Mouse (Mus musculus) hindbrain, postnatal 0 days (tissue): ENCODE measurements around the gene Gm4952. TPM values are rescaled to one million over a fixed set of nuclear protein-coding genes. Genes with fewer than 3 reads are reported as not detected.
"Not testable (repeated sequence)": the region's sequence is repeated elsewhere in the genome, so short reads cannot be mapped to it uniquely, and the experiment has no call there.

Experiments
- ATAC-seq: fragments of 200-750 bp; cut with Nextera tagmentation; 2 replicates; pipeline ENCODE4 v1.8.0; 2017; ENCODE audit warnings: mild to moderate bottlenecking, moderate TSS enrichment, moderate library complexity
- DNase-seq: peaks from one replicate; pipeline ENCODE4 v3.0.0-alpha.2; 2015; ENCODE audit warnings: low spot score
- H3K27ac ChIP-seq: fragments of 300-500 bp; sonication (generic); 2 replicates; pipeline ENCODE4 v1.5.1; 2014; ENCODE audit warnings: mild to moderate bottlenecking
- H3K27me3 ChIP-seq: fragments of 300-500 bp; sonication (generic); 2 replicates; pipeline ENCODE4 v1.6.1; 2014; ENCODE audit warnings: low read length, mixed read lengths; ENCODE audit not compliant: insufficient read depth
- H3K36me3 ChIP-seq: fragments of 300-500 bp; sonication (generic); 2 replicates; pipeline ENCODE4 v1.6.1; 2014; ENCODE audit warnings: low read length, mixed read lengths; ENCODE audit not compliant: insufficient read depth
- H3K4me1 ChIP-seq: fragments of 300-500 bp; sonication (generic); 2 replicates; pipeline ENCODE4 v1.6.1; 2014; ENCODE audit warnings: antibody characterized with exemption, low read length, mixed read lengths; ENCODE audit not compliant: insufficient read depth
- H3K4me2 ChIP-seq: fragments of 300-500 bp; sonication (generic); 2 replicates; pipeline ENCODE4 v1.6.1; 2014; ENCODE audit warnings: low read depth, mild to moderate bottlenecking, low read length, moderate library complexity, mixed read lengths
- H3K4me3 ChIP-seq: fragments of 300-500 bp; sonication (generic); 2 replicates; pipeline ENCODE4 v1.5.1; 2014; ENCODE audit warnings: low read length
- H3K9ac ChIP-seq: fragments of 300-500 bp; sonication (generic); replicated peaks from 2 replicates; pipeline ENCODE4 v1.6.1; 2014; ENCODE audit warnings: mild to moderate bottlenecking, low read length, moderate library complexity, mixed read lengths
- H3K9me3 ChIP-seq: fragments of 300-500 bp; sonication (generic); 2 replicates; pipeline ENCODE4 v1.6.1; 2016; ENCODE audit warnings: low read length, mixed read lengths
- CTCF ChIP-seq: IDR thresholded peaks from 2 replicates; pipeline ENCODE4 v1.5.1; 2016; ENCODE audit warnings: antibody characterized with exemption, control low read depth, low read depth
- WGBS: fragments of 180-500 bp; shearing (Covaris S2); extraction: QIAGEN DNeasy Blood & Tissue Kit; methylation state at CpG from one replicate; pipeline ENCODE4 v1.1.7; 2014; 5-methylcytosine and 5-hydroxymethylcytosine counted together
- polyA plus RNA-seq: library from polyadenylated mRNA; unstranded; fragments of >200 nt; fragmentation: Nextera tagmentation; extraction: Ambion mirVana; gene quantifications from 2 replicates; pipeline ENCODE4 v1.2.1, GENCODE M21; 2015
- total RNA-seq: library from RNA; depleted of rRNA; stranded (reverse); fragments of >200 nt; gene quantifications from 2 replicates; pipeline ENCODE4 v1.2.3, GENCODE M21; 2014

Gm4952 gene
- total and polyA plus RNA-seq, 2 experiments from 2014 or later: 0.43 TPM; not detected in 1

- H3K36me3 ChIP-seq: no peaks in the 10 kb centered on the region
- H3K4me1 ChIP-seq: no peaks in the 10 kb centered on the region
- WGBS: 79% methylated on average over 3 of the region's 3 CpGs
- no peak overlapping the region for H3K27ac ChIP-seq
- ATAC-seq: no peak
- no peak overlapping the region for H3K9ac ChIP-seq
- H3K9me3 ChIP-seq: no peaks in the 10 kb centered on the region
- H3K4me3 ChIP-seq: no peak overlapping the region
- DNase-seq: no peak
- no peak for TF ChIP-seq CTCF
- H3K27me3 ChIP-seq: no peaks in the 10 kb centered on the region
- no peak overlapping the region for H3K4me2 ChIP-seq
Measured at GRCm38 (mm10) chr19:12636863-12637262, 37.1 kb downstream of the Gm4952 start.

- TF ChIP-seq CTCF: no peak
- no peaks in the 10 kb centered on the region for H3K4me1 ChIP-seq
- H3K9me3 ChIP-seq: no peaks in the 10 kb centered on the region
- H3K4me3 ChIP-seq: no peak overlapping the region
- no peaks in the 10 kb centered on the region for H3K36me3 ChIP-seq
- H3K27me3 ChIP-seq: no peaks in the 10 kb centered on the region
- H3K9ac ChIP-seq: no peak overlapping the region
- no peak for ATAC-seq
- H3K4me2 ChIP-seq: no peak overlapping the region
- 67% methylated on average over 1 of the region's 1 CpGs for WGBS
- no peak overlapping the region for H3K27ac ChIP-seq
- no peak for DNase-seq
Measured at GRCm38 (mm10) chr19:12638049-12638448, 38.3 kb downstream of the Gm4952 start.

GRCm38 (mm10) chr19:12649511-12649910, 49.7 kb downstream of the Gm4952 start:
- Histone ChIP-seq H3K4me1 (no peaks in the 10 kb centered on the region), H3K9ac (no peak overlapping the region), H3K36me3 (no peaks in the 10 kb centered on the region), H3K27me3 (no peaks in the 10 kb centered on the region), H3K9me3 (no peaks in the 10 kb centered on the region), H3K4me3 (no peak overlapping the region), H3K27ac (no peak overlapping the region), H3K4me2 (no peak overlapping the region)
- ATAC-seq: no peak
- no peak for TF ChIP-seq CTCF
- DNase-seq: no peak

- no peaks in the 10 kb centered on the region for H3K27me3 ChIP-seq
- WGBS: 74% methylated on average over 1 of the region's 1 CpGs
- no peaks in the 10 kb centered on the region for H3K36me3 ChIP-seq
- no peak overlapping the region for H3K4me3 ChIP-seq
- no peaks in the 10 kb centered on the region for H3K4me1 ChIP-seq
- TF ChIP-seq CTCF: no peak
- H3K4me2 ChIP-seq: no peak overlapping the region
- no peak overlapping the region for H3K9ac ChIP-seq
- no peaks in the 10 kb centered on the region for H3K9me3 ChIP-seq
- H3K27ac ChIP-seq: no peak overlapping the region
- DNase-seq (no peak), ATAC-seq (no peak)
Measured at GRCm38 (mm10) chr19:12666156-12666555, 66.4 kb downstream of the Gm4952 start.

- H3K9ac ChIP-seq, H3K36me3 ChIP-seq, H3K4me2 ChIP-seq, H3K27me3 ChIP-seq, H3K27ac ChIP-seq, ATAC-seq, H3K4me3 ChIP-seq, H3K9me3 ChIP-seq, DNase-seq, H3K4me1 ChIP-seq: not testable (repeated sequence)
- 96% methylated on average over 3 of the region's 3 CpGs for WGBS
Measured at GRCm38 (mm10) chr19:12668601-12669000, 68.8 kb downstream of the Gm4952 start.

GRCm38 (mm10) chr19:12670139-12670538, 70.4 kb downstream of the Gm4952 start, which contains the start of gene Olfr1442:
Gene Olfr1442 (plus strand): TSS chr19:12670439.
- H3K27ac ChIP-seq: no peak within 1 kb of the TSS
- H3K4me1 ChIP-seq: no peaks in the 10 kb centered on the region
- ATAC-seq (no peak), DNase-seq (no peak)
- no peaks in the 10 kb centered on the region for H3K36me3 ChIP-seq
- H3K9ac ChIP-seq: no peak within 1 kb of the TSS
- H3K4me2 ChIP-seq: no peak within 1 kb of the TSS
- no peaks in the 10 kb centered on the region for H3K27me3 ChIP-seq
- H3K4me3 ChIP-seq: no peak within 1 kb of the TSS
- no peaks in the 10 kb centered on the region for H3K9me3 ChIP-seq
- TF ChIP-seq CTCF: no peak

GRCm38 (mm10) chr19:12671051-12671450, 71.3 kb downstream of the Gm4952 start:
- no peak overlapping the region for H3K9ac ChIP-seq
- 86% methylated on average over 4 of the region's 4 CpGs for WGBS
- H3K27ac ChIP-seq: no peak overlapping the region
- H3K4me2 ChIP-seq: no peak overlapping the region
- H3K27me3 ChIP-seq: no peaks in the 10 kb centered on the region
- TF ChIP-seq CTCF: no peak
- no peak for DNase-seq
- no peak for ATAC-seq
- H3K9me3 ChIP-seq: no peaks in the 10 kb centered on the region
- H3K36me3 ChIP-seq: no peaks in the 10 kb centered on the region
- no peak overlapping the region for H3K4me3 ChIP-seq
- no peaks in the 10 kb centered on the region for H3K4me1 ChIP-seq
